Comparison of ENCODE assay signal across 22 mouse cellular contexts in the genomic region with DNA sequence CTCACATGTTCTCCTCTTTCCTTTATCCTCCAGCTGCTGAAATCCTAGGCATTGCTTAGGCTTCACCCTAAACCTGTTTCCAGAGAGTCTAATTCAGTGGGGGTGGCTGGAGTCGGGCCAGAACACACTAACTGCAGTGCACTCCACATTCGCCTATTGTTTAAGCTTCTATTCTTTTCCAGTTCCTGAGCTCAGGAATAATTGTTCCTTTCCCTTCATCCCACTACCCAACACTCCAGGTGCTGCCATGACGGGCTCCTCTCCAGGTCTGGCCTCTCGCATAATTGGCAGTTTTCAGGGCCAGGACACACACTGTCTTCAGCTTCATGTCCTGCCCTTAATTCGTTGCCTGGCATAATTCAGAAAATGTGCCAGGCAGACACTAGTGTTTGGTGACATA.
DNase-seq lines count a peak whose midpoint lies in the region; ATAC-seq lines count a peak whose summit lies in the region.
"Had no signal": no experiment of that assay in that cellular context is flagged by ENCODE, and none has a peak within 500 bp of the region (broad histone marks: within the 10 kb centered on the region; RNA-seq: fewer than 3 reads in every experiment).

No protein-coding gene starts in this region.

- peak; percentile 17 to 28 for DNase-seq in cerebellum, postnatal 25 days
- peak; percentile 6 for DNase-seq in right cerebral cortex, adult 18-20 months
- no peak for DNase-seq in right cerebral cortex, postnatal 25 days
- peak; percentile 51 for DNase-seq in left cerebral cortex, postnatal 4 days
- no peak for DNase-seq in midbrain, embryonic 14.5 days
- DNase-seq in Muller cell, postnatal 12 days (ENCODE audit: inconsistent ontology term): no peak
- DNase-seq: adrenal gland, postnatal 36 days; cerebellum, adult 9-10 months; embryo, embryonic 11 days; gastrocnemius, postnatal 25 days; heart, adult 2 months; kidney, adult 18-20 months; liver; spleen, adult 18-20 months had no signal

- H3K27me3 ChIP-seq in midbrain, embryonic 14.5 days (ENCODE audit: control insufficient read depth, insufficient read depth, low read length): no peaks in the 10 kb centered on the region
- H3K27me3 ChIP-seq in forebrain, embryonic 12.5 days: no peaks in the 10 kb centered on the region
- H3K27me3 ChIP-seq: forebrain, embryonic 13.5 days; heart, embryonic 15.5 days had no signal

- no peak overlapping the region for H3K4me3 ChIP-seq in midbrain, embryonic 14.5 days (replicated peaks; ENCODE audit: low read depth, low read length)
- no peak overlapping the region for H3K4me3 ChIP-seq in forebrain, embryonic 12.5 days (replicated peaks)
- H3K4me3 ChIP-seq: forebrain, embryonic 13.5 days; heart, adult 2 months; heart, embryonic 15.5 days had no signal

- intact Hi-C loops in left cerebral cortex, postnatal 4 days (cut with DNase I): no loop called here

- no peak overlapping the region for H3K27ac ChIP-seq in midbrain, embryonic 14.5 days (replicated peaks; ENCODE audit: low read depth, low read length)
- no peak overlapping the region for H3K27ac ChIP-seq in forebrain, embryonic 12.5 days
- H3K27ac ChIP-seq: forebrain, embryonic 13.5 days; heart, adult 2 months; heart, embryonic 15.5 days; kidney, postnatal 0 days had no signal

- H3K4me1 ChIP-seq in midbrain, embryonic 14.5 days (ENCODE audit: control insufficient read depth, insufficient read depth, low read length): no peaks in the 10 kb centered on the region
- no peaks in the 10 kb centered on the region for H3K4me1 ChIP-seq in forebrain, embryonic 12.5 days
- H3K4me1 ChIP-seq: heart, embryonic 15.5 days had no signal

- no peaks in the 10 kb centered on the region for H3K36me3 ChIP-seq in midbrain, embryonic 14.5 days (ENCODE audit: control insufficient read depth, insufficient read depth, low read length)
- no peaks in the 10 kb centered on the region for H3K36me3 ChIP-seq in forebrain, embryonic 12.5 days (replicated peaks)
- H3K36me3 ChIP-seq: G1E; heart, embryonic 15.5 days had no signal

- H3K4me2 ChIP-seq in midbrain, embryonic 14.5 days (ENCODE audit: low read length): no peak overlapping the region
- H3K4me2 ChIP-seq in forebrain, embryonic 12.5 days: no peak overlapping the region
- H3K4me2 ChIP-seq: forebrain, embryonic 13.5 days; heart, embryonic 15.5 days; midbrain, embryonic 11.5 days had no signal

- no peaks in the 10 kb centered on the region for H3K9me3 ChIP-seq in midbrain, embryonic 14.5 days (ENCODE audit: control insufficient read depth, low read length)
- no peaks in the 10 kb centered on the region for H3K9me3 ChIP-seq in forebrain, embryonic 12.5 days
- H3K9me3 ChIP-seq: forebrain, embryonic 13.5 days; heart, embryonic 15.5 days had no signal

- 74% methylated on average over 5 of the region's 5 CpGs for WGBS in midbrain, embryonic 14.5 days
- 69% methylated on average over 5 of the region's 5 CpGs for WGBS in forebrain, embryonic 12.5 days

- no peak for ATAC-seq in cerebellum, adult (ENCODE audit: insufficient number of reproducible peaks, low FRiP score, low TSS enrichment)
- no peak for ATAC-seq in midbrain, embryonic 14.5 days (ENCODE audit: low FRiP score, low TSS enrichment)
- no peak for ATAC-seq in forebrain, embryonic 12.5 days (ENCODE audit: low FRiP score)
- ATAC-seq: forebrain, embryonic 13.5 days; lung, postnatal 0 days had no signal

- no peak overlapping the region for H3K9ac ChIP-seq in midbrain, embryonic 14.5 days (replicated peaks; ENCODE audit: low read length)
- no peak overlapping the region for H3K9ac ChIP-seq in forebrain, embryonic 12.5 days
- H3K9ac ChIP-seq: forebrain, embryonic 13.5 days; heart, embryonic 15.5 days had no signal

Comparison
In these comparisons a context has a peak if more than half of its experiments do, and no peak if none do; other contexts are left out.
1. DNase-seq: peak in cerebellum, postnatal 25 days (2 of 2), right cerebral cortex, adult 18-20 months (single experiment) and left cerebral cortex, postnatal 4 days (single experiment); none in right cerebral cortex, postnatal 25 days (single experiment), midbrain, embryonic 14.5 days (single experiment) and Muller cell, postnatal 12 days (single experiment).